Mouse (Mus musculus): ENCODE results near the gene Chst1. TPM values are rescaled to one million over a fixed set of nuclear protein-coding genes. Genes with fewer than 3 reads are reported as not detected.

The Chst1 gene
- total RNA-seq, 1 experiment from 2014 or later, result 0.35 TPM

DNA sequence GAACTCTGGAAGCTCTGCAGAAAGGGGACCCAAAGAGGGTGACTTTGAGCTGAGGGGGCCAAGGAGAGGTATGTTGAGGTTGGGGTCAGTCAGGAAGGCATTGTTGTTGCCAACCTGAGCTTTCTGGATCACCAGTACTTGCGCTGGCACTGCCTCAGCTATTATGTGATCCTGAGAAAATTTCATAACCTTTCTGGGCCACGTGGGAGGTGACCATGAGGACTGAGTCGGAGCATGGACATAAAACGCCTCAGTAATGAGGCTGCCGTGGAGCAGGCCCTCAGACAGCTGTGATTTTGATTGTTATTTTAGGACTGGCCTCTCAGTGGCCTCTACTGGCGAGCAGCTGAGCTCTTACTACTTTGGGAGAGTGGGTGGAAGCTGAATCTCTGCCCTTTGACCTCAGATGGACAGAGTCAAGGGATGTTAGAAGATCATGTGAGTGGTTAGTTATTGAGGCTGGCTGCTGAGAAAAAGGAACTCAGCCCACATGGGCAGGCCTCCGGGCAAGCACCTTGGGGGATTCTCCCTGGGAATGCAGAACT lies 60.1 kb downstream of the Chst1 start:
- ATAC-seq (ENCODE audit: extremely low read depth, insufficient number of reproducible peaks, low FRiP score, poor library complexity, severe bottlenecking), result no peak

- no peak for ATAC-seq (ENCODE audit: extremely low read depth, insufficient number of reproducible peaks, low FRiP score, poor library complexity, severe bottlenecking)
These were observed 63.1 kb downstream of the Chst1 start for GRCm38 (mm10) chr2:92662534-92663068.

Other genes starting within 250 kb of the Chst1 start
- 20.7 and 21.6 TPM in 2 replicates for gene Pex16, start 225.0 kb upstream of the Chst1 start, total RNA-seq (2017)
- 0.12 TPM in 1 of 2 replicates, not detected in the other for gene Large2, start 224.8 kb upstream of the Chst1 start, total RNA-seq (2017)
- 9.8 and 13.7 TPM in 2 replicates for gene 1700029I15Rik, start 217.2 kb upstream of the Chst1 start, total RNA-seq (2017)
- not detected in 2 replicates for gene Mapk8ip1, start 198.4 kb upstream of the Chst1 start, total RNA-seq (2017)
- gene Cry2, start 165.7 kb upstream of the Chst1 start, total RNA-seq (2017), result 8.2 and 8.5 TPM in 2 replicates
- gene Slc35c1, start 139.2 kb upstream of the Chst1 start, total RNA-seq (2017), result 21.6 TPM in 2 replicates

All from neutrophil, adult 5-6 weeks (primary cell).